Mouse (Mus musculus) E14TG2a.4 (cell line): ENCODE measurements around the gene BC005624.

Experiments
- CTCF ChIP-seq: conservative IDR thresholded peaks from 2 replicates; pipeline ENCODE4 v1.5.1; 2014; ENCODE audit warnings: low read length
- NANOG ChIP-seq: IDR thresholded peaks from 2 replicates; pipeline ENCODE4 v1.6.1; 2014; ENCODE audit warnings: borderline replicate concordance, low read length, mixed read lengths
- POU5F1 ChIP-seq: IDR thresholded peaks from 2 replicates; pipeline ENCODE4 v1.6.1; 2014; ENCODE audit warnings: low read length, borderline replicate concordance

- no peak for TF ChIP-seq CTCF
- no peak for TF ChIP-seq NANOG
- TF ChIP-seq POU5F1 = no peak
These were observed 25.2 kb upstream of the BC005624 start for GRCm38 (mm10) chr2:31007208-31007607.
